ENCODE assay signal across 8 mouse cellular contexts in the genomic region with DNA sequence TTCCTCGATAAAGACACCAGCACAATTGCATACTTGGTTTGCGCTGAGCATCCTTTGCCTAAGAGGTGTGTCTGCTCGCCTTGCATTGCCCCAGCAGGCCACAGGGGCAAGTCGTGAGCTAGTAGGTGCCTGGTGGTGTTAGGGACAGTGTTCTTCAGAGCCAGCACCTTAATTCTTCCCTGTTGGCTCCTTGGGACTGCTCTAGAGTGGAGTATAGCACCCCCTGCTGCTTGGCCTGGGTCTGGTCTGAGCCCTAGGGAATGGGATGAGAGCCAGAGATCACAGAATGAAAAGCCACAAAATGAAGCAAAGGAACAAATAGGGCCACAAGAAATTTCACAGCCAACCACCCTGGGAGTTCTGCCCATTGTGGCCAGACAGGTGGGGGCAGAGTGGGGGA. TPM values are rescaled to one million over a fixed set of nuclear protein-coding genes. Genes with fewer than 3 reads are reported as not detected.
DNase-seq lines count a peak whose midpoint lies in the region; ATAC-seq and TF ChIP-seq lines count a peak whose summit lies in the region.

No protein-coding gene starts in this region.

- H3K9me3 ChIP-seq in neural tube, embryonic 12.5 days: no peaks in the 10 kb centered on the region
- no peaks in the 10 kb centered on the region for H3K9me3 ChIP-seq in neural tube, embryonic 15.5 days (replicated peaks)

- no peak overlapping the region for H3K4me3 ChIP-seq in neural tube, embryonic 12.5 days
- no peak overlapping the region for H3K4me3 ChIP-seq in neural tube, embryonic 15.5 days (replicated peaks)
- H3K4me3 ChIP-seq in bone marrow, adult 2 months (replicated peaks; ENCODE audit: control insufficient read depth, low read depth, low read length): no peak overlapping the region

- H3K36me3 ChIP-seq in neural tube, embryonic 12.5 days: no peaks in the 10 kb centered on the region
- H3K36me3 ChIP-seq in neural tube, embryonic 15.5 days: no peaks in the 10 kb centered on the region

- peak; percentile 33 to 44 for DNase-seq in frontal cortex, postnatal 14 days (ENCODE audit: low spot score in 2 of 2)
- peak; percentile 35 to 65 for DNase-seq in left cerebral cortex, postnatal 10 days (ENCODE audit: extremely low spot score in 1 of 2, low spot score in 2 of 2)
- peak; percentile 33 for DNase-seq in testis, postnatal 14 days (ENCODE audit: low spot score)

- TF ChIP-seq POLR2A in bone marrow, adult 2 months (IDR thresholded peaks at IDR 0.05; ENCODE audit: borderline replicate concordance, control insufficient read depth, low read depth, low read length): no peak

- TF ChIP-seq CTCF in bone marrow, adult 2 months (IDR thresholded peaks at IDR 0.05; ENCODE audit: control insufficient read depth, insufficient read depth, low read length): peak; percentile 71

- 49% methylated on average over 4 of the region's 4 CpGs for WGBS in neural tube, embryonic 12.5 days
- 63% methylated on average over 4 of the region's 4 CpGs for WGBS in neural tube, embryonic 15.5 days
- WGBS in bone marrow, adult 2 months: 61% methylated on average over 4 of the region's 4 CpGs

- 0 out of 2 replicates have a peak, but pooled peaks have one; percentile 29 for ATAC-seq in neural tube, embryonic 12.5 days (ENCODE audit: low FRiP score, low read depth)
- ATAC-seq in neural tube, embryonic 15.5 days (ENCODE audit: low FRiP score): no peak
- ATAC-seq in inflammation-experienced regulatory T-cells, adult 6 months: peak; percentile 26
- ATAC-seq in monocyte, adult 5-6 weeks (replicated peaks; ENCODE audit: insufficient number of reproducible peaks, low FRiP score, low TSS enrichment, poor library complexity, severe bottlenecking): peak; percentile 54; the same call in 1 of the 2 replicates

- H3K27me3 ChIP-seq in neural tube, embryonic 12.5 days (replicated peaks): no peaks in the 10 kb centered on the region
- H3K27me3 ChIP-seq in neural tube, embryonic 15.5 days (replicated peaks): no peaks in the 10 kb centered on the region

- H3K9ac ChIP-seq in neural tube, embryonic 12.5 days: no peak overlapping the region
- H3K9ac ChIP-seq in neural tube, embryonic 15.5 days (replicated peaks): no peak overlapping the region

- H3K4me2 ChIP-seq in neural tube, embryonic 12.5 days (replicated peaks): no peak overlapping the region
- no peak overlapping the region for H3K4me2 ChIP-seq in neural tube, embryonic 15.5 days

- intact Hi-C loops in left cerebral cortex, postnatal 10 days (cut with DNase I): loop anchor here (5.0 kb wide), 1 partner anchor 274 kb away; no protein-coding TSS in a partner anchor

- H3K4me1 ChIP-seq in neural tube, embryonic 12.5 days: peaks cover 4% of the 10 kb centered on the region; the same call in 1 of the 2 replicates
- peaks cover 22% of the 10 kb centered on the region for H3K4me1 ChIP-seq in neural tube, embryonic 15.5 days
- peaks cover 3% of the 10 kb centered on the region; the same call in 1 of the 2 replicates for H3K4me1 ChIP-seq in bone marrow, adult 2 months (ENCODE audit: control insufficient read depth, insufficient read depth, low read length)

- no peak overlapping the region for H3K27ac ChIP-seq in neural tube, embryonic 12.5 days
- H3K27ac ChIP-seq in neural tube, embryonic 15.5 days (replicated peaks): no peak overlapping the region
- H3K27ac ChIP-seq in bone marrow, adult 2 months (ENCODE audit: control insufficient read depth, insufficient read depth, low read depth, low read length, poor library complexity): no peak overlapping the region

RNA-seq across cellular contexts. Expression of gene Rmi2, which starts 11.6 kb away (rescaled TPM):
- polyA plus RNA-seq in neural tube, embryonic 12.5 days (2016; fragmentation: Nextera tagmentation; extraction: Ambion mirVana): 1.9 and 2.8 TPM in 2 replicates
- 0.37 and 1.7 TPM in 2 replicates for polyA plus RNA-seq in neural tube, embryonic 15.5 days (2015; fragmentation: Nextera tagmentation; extraction: Ambion mirVana)
- polyA plus RNA-seq in bone marrow, adult 2 months (2011; ENCODE audit: insufficient read depth, insufficient read length, low replicate concordance, missing spikeins): 3.8 and 4.8 TPM in 2 replicates
- polyA plus RNA-seq in inflammation-experienced regulatory T-cells, adult 6 months (2017; shearing (Covaris generic)): 1 to 10 TPM; 1.2 to 1.4 (median 1.2) TPM
- under 1 TPM; 0.19 to 0.51 TPM for total RNA-seq in left cerebral cortex, postnatal 10 days (2021)
- 0.58 TPM in 1 of 3 replicates, not detected in the others for total RNA-seq in monocyte, adult 5-6 weeks (2017)

RNA-seq across cellular contexts. Expression of gene Gm11172, which starts 33.8 kb away (rescaled TPM):
- polyA plus RNA-seq in neural tube, embryonic 12.5 days (2016; fragmentation: Nextera tagmentation; extraction: Ambion mirVana): not detected in 2 replicates
- not detected in 2 replicates for polyA plus RNA-seq in neural tube, embryonic 15.5 days (2015; fragmentation: Nextera tagmentation; extraction: Ambion mirVana)
- polyA plus RNA-seq in bone marrow, adult 2 months (2011; ENCODE audit: insufficient read depth, insufficient read length, low replicate concordance, missing spikeins): not detected in 2 replicates
- not detected for polyA plus RNA-seq in inflammation-experienced regulatory T-cells, adult 6 months (2017; shearing (Covaris generic))
- total RNA-seq in left cerebral cortex, postnatal 10 days (2021): not detected
- not detected in 3 replicates for total RNA-seq in monocyte, adult 5-6 weeks (2017)

RNA-seq across cellular contexts. Expression of gene Prm1, which starts 40.9 kb away (rescaled TPM):
- polyA plus RNA-seq in neural tube, embryonic 12.5 days (2016; fragmentation: Nextera tagmentation; extraction: Ambion mirVana): not detected in 2 replicates
- polyA plus RNA-seq in neural tube, embryonic 15.5 days (2015; fragmentation: Nextera tagmentation; extraction: Ambion mirVana): 0.50 and 0.89 TPM in 2 replicates
- 4.6 TPM in 1 of 2 replicates, not detected in the other for polyA plus RNA-seq in bone marrow, adult 2 months (2011; ENCODE audit: insufficient read depth, insufficient read length, low replicate concordance, missing spikeins)
- 1 to 10 TPM in 1 of 3 experiments, not detected in 2; 1.1 TPM for polyA plus RNA-seq in inflammation-experienced regulatory T-cells, adult 6 months (2017; shearing (Covaris generic))
- not detected for total RNA-seq in left cerebral cortex, postnatal 10 days (2021)
- 1.5 to 7.7 TPM in 2 of 3 replicates, not detected in the other for total RNA-seq in monocyte, adult 5-6 weeks (2017)

RNA-seq across cellular contexts. Expression of gene Prm2, which starts 50.6 kb away (rescaled TPM):
- not detected in 2 replicates for polyA plus RNA-seq in neural tube, embryonic 12.5 days (2016; fragmentation: Nextera tagmentation; extraction: Ambion mirVana)
- not detected in 2 replicates for polyA plus RNA-seq in neural tube, embryonic 15.5 days (2015; fragmentation: Nextera tagmentation; extraction: Ambion mirVana)
- polyA plus RNA-seq in bone marrow, adult 2 months (2011; ENCODE audit: insufficient read depth, insufficient read length, low replicate concordance, missing spikeins): not detected in 2 replicates
- polyA plus RNA-seq in inflammation-experienced regulatory T-cells, adult 6 months (2017; shearing (Covaris generic)): not detected
- not detected for total RNA-seq in left cerebral cortex, postnatal 10 days (2021)
- 6.1 to 11.8 TPM in 2 of 3 replicates, not detected in the other for total RNA-seq in monocyte, adult 5-6 weeks (2017)

RNA-seq across cellular contexts. Expression of gene Prm3, which starts 55.8 kb away (rescaled TPM):
- polyA plus RNA-seq in neural tube, embryonic 12.5 days (2016; fragmentation: Nextera tagmentation; extraction: Ambion mirVana): not detected in 2 replicates
- polyA plus RNA-seq in neural tube, embryonic 15.5 days (2015; fragmentation: Nextera tagmentation; extraction: Ambion mirVana): not detected in 2 replicates
- not detected in 2 replicates for polyA plus RNA-seq in bone marrow, adult 2 months (2011; ENCODE audit: insufficient read depth, insufficient read length, low replicate concordance, missing spikeins)
- polyA plus RNA-seq in inflammation-experienced regulatory T-cells, adult 6 months (2017; shearing (Covaris generic)): not detected
- not detected for total RNA-seq in left cerebral cortex, postnatal 10 days (2021)
- total RNA-seq in monocyte, adult 5-6 weeks (2017): not detected in 3 replicates
